Mouse (Mus musculus) inflammation-experienced regulatory T-cells, adult 6 months (primary cell): ENCODE measurements around the gene Pgm3. TPM values are rescaled to one million over a fixed set of nuclear protein-coding genes. Genes with fewer than 3 reads are reported as not detected.

Experiments
- ATAC-seq: one replicate; pipeline ENCODE4 v1.8.0; 2017
- polyA plus RNA-seq, 3 experiments: library from polyadenylated mRNA; unstranded; fragments of 100-300 nt; shearing (Covaris generic); gene quantifications; one replicate each; pipeline ENCODE4 v1.2.1; 2017

Pgm3 gene
- polyA plus RNA-seq, 3 experiments from 2014 or later = 16.4 to 21.3 (median 19.2) TPM

DNA sequence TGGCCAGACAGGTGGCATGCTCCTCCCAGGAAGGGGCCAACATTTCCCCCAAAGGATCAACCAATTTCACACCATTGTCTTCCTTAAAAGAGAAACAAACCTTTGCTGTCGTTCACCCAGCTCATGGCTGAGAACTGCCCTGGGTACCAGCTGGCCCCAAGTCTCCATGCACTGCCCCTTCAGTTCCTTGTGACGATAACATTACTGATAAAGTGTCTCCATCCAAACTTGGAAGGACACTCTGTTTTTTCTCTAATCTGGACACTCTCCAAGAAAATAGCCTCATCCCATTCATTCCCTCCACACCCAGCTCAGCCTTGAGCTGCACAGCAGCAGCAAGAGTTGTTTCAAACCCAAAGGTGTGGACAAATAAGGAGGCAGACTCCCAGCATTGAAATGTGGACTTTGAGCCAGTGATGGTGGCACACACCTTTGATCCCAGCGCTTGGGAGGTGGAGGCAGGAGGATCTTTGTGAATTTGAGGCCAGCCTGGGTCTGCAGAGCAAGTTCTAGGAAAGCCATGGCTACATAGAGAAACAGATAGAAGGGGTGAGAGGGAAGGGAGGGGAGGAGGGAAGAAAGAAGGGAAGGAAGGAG is 2.2 kb downstream of the Pgm3 start:
- ATAC-seq = no peak

DNA sequence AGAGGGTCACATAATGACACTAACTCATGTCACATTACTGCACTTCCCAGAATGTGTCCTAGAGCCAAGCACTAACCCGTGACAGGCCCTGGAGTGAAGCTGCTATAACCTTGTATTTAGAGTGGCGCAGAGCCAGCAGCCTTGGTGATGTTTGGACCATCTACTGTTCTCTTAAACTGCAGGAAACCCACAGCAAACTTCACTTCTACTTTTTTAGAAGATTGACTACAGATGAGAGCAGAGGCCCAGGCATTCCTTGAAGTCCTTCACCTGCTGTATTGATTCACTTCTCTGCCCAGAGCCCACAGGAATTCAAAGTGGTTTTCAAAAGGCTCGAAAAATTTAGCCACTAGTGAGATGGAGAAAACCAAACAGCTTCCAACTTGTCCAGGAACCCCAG is 11.1 kb downstream of the Pgm3 start:
- no peak for ATAC-seq

- ATAC-seq = no peak
Observed at GRCm38 (mm10) chr9:86554641-86555040, 17.0 kb downstream of the Pgm3 start.

GRCm38 (mm10) chr9:86553886-86554285 is 17.8 kb downstream of the Pgm3 start:
- no peak for ATAC-seq

- ATAC-seq = no peak
Observed at GRCm38 (mm10) chr9:86550717-86551116, 20.9 kb downstream of the Pgm3 start.

DNA sequence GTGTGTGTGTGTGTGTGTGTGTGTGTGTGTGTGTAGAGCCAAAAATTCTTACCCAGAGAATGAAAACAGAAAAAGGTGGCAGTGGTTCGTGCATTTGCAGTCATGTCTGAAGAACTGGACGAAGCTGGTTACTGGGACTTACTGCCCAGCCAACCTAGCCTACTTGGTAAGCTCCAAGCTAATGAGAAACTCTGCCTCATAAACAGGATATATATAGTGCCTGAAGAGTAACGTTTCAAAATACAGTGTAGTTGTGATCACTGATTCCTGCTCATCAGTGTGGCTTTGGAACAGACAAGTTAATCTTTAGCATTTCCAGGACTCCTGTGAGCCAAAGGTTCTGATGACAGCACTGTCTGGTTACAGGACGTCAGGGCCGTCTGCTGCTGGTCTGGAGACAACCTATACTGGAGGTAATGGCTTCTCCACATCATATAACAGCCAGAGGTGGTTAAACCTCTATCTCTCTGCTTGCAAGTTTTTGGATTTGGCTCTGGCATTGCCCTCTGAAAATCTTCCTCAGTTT is 21.9 kb downstream of the Pgm3 start:
- no peak for ATAC-seq

DNA sequence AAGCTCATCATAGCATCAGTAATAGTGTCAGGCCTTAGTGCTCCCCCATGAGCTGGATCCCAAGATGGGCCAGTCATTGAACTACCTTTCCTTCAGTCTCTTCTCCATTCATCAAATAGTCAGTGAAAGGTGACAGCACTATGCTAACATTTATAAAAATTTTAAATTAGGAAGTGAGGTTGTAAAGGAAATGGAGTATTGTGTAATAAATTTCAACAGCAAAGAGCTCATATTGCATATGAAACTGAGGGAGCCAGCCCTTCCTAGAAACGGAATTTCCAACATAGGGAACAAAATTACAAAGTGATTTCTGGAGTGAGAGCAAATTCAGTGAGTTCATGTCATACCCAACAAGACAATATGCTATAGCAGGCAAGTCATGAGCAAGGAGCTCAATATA is 27.1 kb downstream of the Pgm3 start:
- no peak for ATAC-seq

GRCm38 (mm10) chr9:86543451-86543850 is 28.2 kb downstream of the Pgm3 start:
- no peak for ATAC-seq

DNA sequence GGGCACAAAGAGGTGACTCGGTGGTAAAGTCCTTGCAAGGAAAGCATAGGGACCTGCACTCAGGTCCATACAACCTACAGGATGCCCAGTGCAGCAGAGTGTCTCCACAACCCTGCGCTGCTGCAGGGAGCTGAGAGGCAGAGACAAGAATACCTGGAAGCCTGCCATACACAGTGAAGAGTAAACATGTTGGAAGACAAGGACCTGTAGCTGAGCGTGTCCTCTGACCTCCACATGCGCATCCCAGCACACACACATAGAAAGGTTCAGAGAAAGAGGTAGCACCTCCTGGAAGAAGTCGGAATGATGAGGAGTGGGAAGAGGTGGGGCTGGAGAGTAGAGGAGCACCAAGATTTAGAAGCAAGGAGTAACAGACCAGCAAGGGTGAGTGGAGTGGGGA is 37.6 kb downstream of the Pgm3 start:
- ATAC-seq = no peak

DNA sequence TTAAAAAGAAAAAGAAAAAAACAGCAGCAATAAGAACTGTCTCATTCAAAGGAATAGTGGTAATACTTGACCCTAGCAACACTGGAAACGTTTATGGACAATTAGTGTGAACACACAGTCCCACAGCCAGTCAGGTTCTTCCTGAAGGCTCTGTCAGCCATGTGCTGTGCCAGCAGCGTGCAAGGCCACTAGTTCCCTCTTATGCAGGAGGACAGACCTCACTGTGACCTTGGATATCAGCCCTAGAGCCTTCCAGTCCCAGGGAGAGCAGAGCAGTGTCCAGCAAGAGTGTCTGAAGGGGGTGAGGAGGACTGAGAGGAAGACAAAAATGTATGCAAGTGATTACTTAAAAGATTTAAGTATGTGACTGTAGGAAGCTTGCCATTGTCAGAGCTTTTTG is 46.0 kb downstream of the Pgm3 start:
- ATAC-seq = no peak

GRCm38 (mm10) chr9:86522335-86522734 is 49.3 kb downstream of the Pgm3 start:
- no peak for ATAC-seq

DNA sequence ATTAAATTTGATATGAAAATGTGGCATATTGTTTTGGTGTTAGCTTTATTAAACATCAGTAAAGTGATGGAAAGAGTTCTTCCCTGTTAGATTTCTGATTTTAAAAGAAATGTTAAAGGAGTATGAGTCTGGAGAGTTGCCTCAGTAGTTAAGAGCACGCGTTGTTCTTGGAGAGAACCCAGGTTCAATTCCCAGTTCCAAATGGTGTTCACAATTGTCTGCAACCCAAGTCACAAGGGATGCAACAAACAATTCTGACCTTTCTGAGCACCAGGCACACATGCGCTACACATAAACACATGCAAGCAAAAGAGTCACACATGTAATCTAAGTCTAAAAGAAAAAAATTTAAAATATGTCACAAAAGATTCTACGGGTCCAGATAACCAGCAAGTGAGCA is 56.8 kb downstream of the Pgm3 start:
- no peak for ATAC-seq

DNA sequence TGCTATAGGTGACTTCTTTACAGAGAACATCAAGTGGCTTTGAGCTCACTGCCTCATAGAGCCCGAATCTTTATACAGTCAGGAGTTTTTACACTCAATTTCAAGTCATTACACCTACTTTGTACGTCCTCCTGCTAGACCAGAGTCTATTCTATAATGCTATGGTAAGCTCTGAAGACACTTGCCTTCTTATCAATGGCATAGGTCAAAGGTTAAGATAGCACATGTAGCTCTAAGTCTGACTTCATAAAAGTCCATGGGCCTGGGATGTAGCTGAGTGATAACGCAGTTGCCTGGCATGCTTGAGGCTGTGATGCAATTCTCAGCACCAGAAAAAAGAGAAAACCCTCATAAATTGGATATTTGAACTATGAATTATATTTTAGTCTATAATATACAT is 57.3 kb downstream of the Pgm3 start:
- no peak for ATAC-seq

- ATAC-seq = no peak
Observed at GRCm38 (mm10) chr9:86513733-86514132, 57.9 kb downstream of the Pgm3 start.

DNA sequence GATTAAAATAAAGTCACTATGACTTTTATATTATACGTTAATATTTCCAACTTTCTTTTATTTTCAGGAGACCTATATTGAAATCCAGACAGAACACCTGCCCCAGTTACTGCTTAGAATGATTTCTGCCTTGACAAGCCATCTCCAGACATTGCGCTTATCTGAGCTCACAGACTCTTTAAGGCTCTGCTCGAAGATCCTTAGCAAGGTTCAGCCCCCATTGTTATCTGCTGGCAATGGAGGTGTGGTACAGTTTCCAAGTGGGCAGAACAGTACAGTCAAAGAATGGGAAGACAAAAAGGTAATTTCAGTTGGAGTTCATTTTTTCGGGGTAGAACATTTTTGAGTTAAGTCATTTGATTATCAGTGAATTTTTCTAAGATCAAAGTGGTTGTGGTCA is 64.2 kb downstream of the Pgm3 start:
- ATAC-seq = no peak

Other genes with a start within 250 kb of the Pgm3 start
- gene Ube2cbp, start 106.9 kb downstream of the Pgm3 start, polyA plus RNA-seq = 1 to 10 TPM; 1.8 to 5.2 (median 4.7) TPM
- gene Dop1a, start 104.7 kb downstream of the Pgm3 start, polyA plus RNA-seq = 10 to 100 TPM; 17.3 to 41.2 (median 32.1) TPM
- gene Rwdd2a, start 149 bp upstream of the Pgm3 start, polyA plus RNA-seq = 1 to 10 TPM; 4.6 to 5.7 (median 5.6) TPM
- under 1 TPM in 1 of 3 experiments, not detected in 2; 0.09 TPM for gene Me1, start 124.1 kb upstream of the Pgm3 start, polyA plus RNA-seq
- gene Prss35, start 171.8 kb upstream of the Pgm3 start, polyA plus RNA-seq = not detected